ENCODE assay signal across 8 mouse cellular contexts in the genomic region with DNA sequence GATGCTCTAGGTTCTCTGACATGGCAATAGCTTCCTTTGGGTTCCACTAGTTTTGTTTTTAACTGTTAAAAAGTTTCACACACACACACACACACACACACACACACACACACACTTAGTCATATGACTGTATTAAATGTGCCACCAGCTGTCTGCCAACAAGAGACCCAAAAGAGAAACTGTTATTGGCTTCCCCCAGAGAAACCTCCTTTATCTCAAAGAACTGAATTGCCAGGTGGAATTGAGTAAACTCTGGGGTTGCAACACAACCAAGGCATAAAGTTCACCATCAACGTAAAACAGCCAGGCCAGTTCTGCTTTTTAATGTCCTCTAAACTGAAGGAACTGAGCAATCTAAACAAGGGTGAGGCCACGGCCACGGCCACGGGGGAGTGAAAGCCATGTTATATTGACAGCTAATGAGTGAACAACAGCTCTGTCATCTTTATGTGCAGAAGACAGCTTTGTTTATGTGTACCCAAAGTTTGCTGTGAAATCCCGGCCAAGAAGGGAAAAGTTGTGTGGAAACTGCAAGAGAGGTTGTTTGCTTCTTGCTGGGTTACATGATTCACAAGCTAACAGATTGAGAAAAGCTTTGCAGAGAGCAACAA.
A peak's percentile ranks its signal among the peaks of the same experiment; 100 is the strongest.
DNase-seq lines count a peak whose midpoint lies in the region; ATAC-seq and TF ChIP-seq lines count a peak whose summit lies in the region.
"Had no signal": no experiment of that assay in that cellular context is flagged by ENCODE, and none has a peak within 500 bp of the region (broad histone marks: within the 10 kb centered on the region; RNA-seq: fewer than 3 reads in every experiment).

No protein-coding gene starts in this region.

- H3K4me2 ChIP-seq in intestine, embryonic 15.5 days (replicated peaks): peak overlapping the region; percentile 42

- ATAC-seq in intestine, embryonic 15.5 days: peak; percentile 69

- TF ChIP-seq CTCF in cerebellum, adult 2 months (IDR thresholded peaks at IDR 0.05; ENCODE audit: borderline replicate concordance, insufficient read depth, low read depth, low read length): no peak

- no peaks in the 10 kb centered on the region for H3K36me3 ChIP-seq in intestine, embryonic 15.5 days

- H3K4me3 ChIP-seq in intestine, embryonic 15.5 days (replicated peaks): no peak overlapping the region
- H3K4me3 ChIP-seq in cerebellum, adult 2 months (replicated peaks; ENCODE audit: insufficient read depth, low read depth, low read length): no peak overlapping the region
- H3K4me3 ChIP-seq: heart, adult 2 months had no signal

- H3K9me3 ChIP-seq in intestine, embryonic 15.5 days: no peaks in the 10 kb centered on the region

- no peaks in the 10 kb centered on the region for H3K27me3 ChIP-seq in intestine, embryonic 15.5 days (replicated peaks)
- no peaks in the 10 kb centered on the region for H3K27me3 ChIP-seq in cerebellum, adult 2 months (ENCODE audit: control insufficient read depth, insufficient read depth, low read length)

- 8% methylated on average over 5 of the region's 5 CpGs for WGBS in intestine, embryonic 15.5 days
- 67% methylated on average over 5 of the region's 5 CpGs for WGBS in cerebellum, adult 2 months

- H3K27ac ChIP-seq in intestine, embryonic 15.5 days: peak overlapping the region; percentile 83
- H3K27ac ChIP-seq in cerebellum, adult 2 months (ENCODE audit: insufficient read depth, low read length): no peak overlapping the region
- H3K27ac ChIP-seq: heart, adult 2 months had no signal

- peaks cover 14% of the 10 kb centered on the region for H3K4me1 ChIP-seq in intestine, embryonic 15.5 days (replicated peaks)
- H3K4me1 ChIP-seq in cerebellum, adult 2 months (ENCODE audit: control insufficient read depth, insufficient read depth, low read length): no peaks in the 10 kb centered on the region

- peak; percentile 28 for DNase-seq in urinary bladder, postnatal 14 days (ENCODE audit: low spot score)
- DNase-seq in urinary bladder, postnatal 4 days (ENCODE audit: low spot score in 2 of 2): no peak
- DNase-seq in lung, adult 18-20 months: peak; percentile 59 to 72
- no peak for DNase-seq in cerebellum, adult 2 months
- no peak for DNase-seq in layer of hippocampus, postnatal 25 days (ENCODE audit: extremely low spot score in 1 of 2, low spot score in 1 of 2)
- no peak for DNase-seq in retina, postnatal 1 day

- no peak overlapping the region for H3K9ac ChIP-seq in intestine, embryonic 15.5 days

- no peak for TF ChIP-seq POLR2A in cerebellum, adult 2 months (IDR thresholded peaks at IDR 0.05; ENCODE audit: borderline replicate concordance, insufficient read depth, low read length)

Comparison
In these comparisons a context has a peak if more than half of its experiments do, and no peak if none do; other contexts are left out.
1. DNase-seq: peak in urinary bladder, postnatal 14 days (single experiment) and lung, adult 18-20 months (2 of 2); none in urinary bladder, postnatal 4 days (0 of 2), cerebellum, adult 2 months (0 of 2), layer of hippocampus, postnatal 25 days (0 of 2) and retina, postnatal 1 day (single experiment).